Mouse (Mus musculus): ENCODE data around the gene Adamtsl1.

- TF ChIP-seq EP300 (IDR thresholded peaks at IDR 0.05; ENCODE audit: low read depth), result no peak
- TF ChIP-seq CTCF (IDR thresholded peaks at IDR 0.05; ENCODE audit: low read depth), result no peak
Measured at GRCm38 (mm10) chr4:86353550-86353949, 839.6 kb downstream of the Adamtsl1 start.
